ENCODE assay signal across 18 mouse cellular contexts in genomic region chr5:88829835-88830571, GRCm38 (mm10). TPM values are rescaled to one million over a fixed set of nuclear protein-coding genes. Genes with fewer than 3 reads are reported as not detected.
DNase-seq lines count a peak whose midpoint lies in the region; ATAC-seq and TF ChIP-seq lines count a peak whose summit lies in the region.
"Had no signal": no experiment of that assay in that cellular context is flagged by ENCODE, and none has a peak within 500 bp of the region (broad histone marks: within the 10 kb centered on the region; RNA-seq: fewer than 3 reads in every experiment).

No protein-coding gene starts in this region.

- ATAC-seq in forebrain, embryonic 14.5 days, result peak; percentile 76
- ATAC-seq in midbrain, postnatal 0 days (ENCODE audit: low FRiP score), result no peak
- ATAC-seq in monocyte, adult 5-6 weeks (replicated peaks; ENCODE audit: insufficient number of reproducible peaks, low FRiP score, low TSS enrichment, poor library complexity, severe bottlenecking), result no peak
- ATAC-seq: liver, embryonic 12.5 days had no signal

- H3K9me3 ChIP-seq in forebrain, embryonic 14.5 days (replicated peaks; ENCODE audit: control insufficient read depth, low read length), result no peaks in the 10 kb centered on the region
- H3K9me3 ChIP-seq in midbrain, postnatal 0 days (ENCODE audit: low read length), result no peaks in the 10 kb centered on the region
- H3K9me3 ChIP-seq: heart, embryonic 10.5 days; hindbrain, embryonic 12.5 days; limb, embryonic 12.5 days; liver, embryonic 12.5 days had no signal

- 40% methylated on average over 8 of the region's 8 CpGs for WGBS in forebrain, embryonic 14.5 days
- 42% methylated on average over 8 of the region's 8 CpGs for WGBS in midbrain, postnatal 0 days

- H3K36me3 ChIP-seq in forebrain, embryonic 14.5 days (ENCODE audit: control insufficient read depth, insufficient read depth, low read length), result no peaks in the 10 kb centered on the region
- H3K36me3 ChIP-seq in midbrain, postnatal 0 days (ENCODE audit: insufficient read depth, low read length), result no peaks in the 10 kb centered on the region
- H3K36me3 ChIP-seq: heart, embryonic 10.5 days; hindbrain, embryonic 12.5 days; limb, embryonic 12.5 days; liver, embryonic 12.5 days had no signal

- H3K4me1 ChIP-seq in forebrain, embryonic 14.5 days (ENCODE audit: control insufficient read depth, insufficient read depth, low read length), result peaks cover 4% of the 10 kb centered on the region; the same call in 1 of the 2 replicates
- H3K4me1 ChIP-seq in midbrain, postnatal 0 days (ENCODE audit: insufficient read depth, low read length), result no peaks in the 10 kb centered on the region
- H3K4me1 ChIP-seq: hindbrain, embryonic 12.5 days; limb, embryonic 12.5 days; liver, embryonic 12.5 days had no signal

- H3K4me2 ChIP-seq in forebrain, embryonic 14.5 days (ENCODE audit: low read length), result no peak overlapping the region
- H3K4me2 ChIP-seq in midbrain, postnatal 0 days (ENCODE audit: low read depth, low read length, poor library complexity, severe bottlenecking), result no peak overlapping the region
- H3K4me2 ChIP-seq: hindbrain, embryonic 12.5 days; limb, embryonic 12.5 days; liver, embryonic 12.5 days; lung, embryonic 14.5 days had no signal

- DNase-seq in layer of hippocampus, adult 18-20 months (ENCODE audit: low spot score in 2 of 2), result peak; percentile 22 to 81
- DNase-seq in layer of hippocampus, postnatal 25 days (ENCODE audit: extremely low spot score in 1 of 2, low spot score in 1 of 2), result no peak
- peak; percentile 52 for DNase-seq in forebrain, embryonic 14.5 days (ENCODE audit: low spot score)
- DNase-seq in layer of hippocampus, adult 9-11 months, result peak; percentile 76
- DNase-seq in midbrain, postnatal 0 days (ENCODE audit: low spot score), result no peak
- no peak for DNase-seq in urinary bladder, postnatal 14 days (ENCODE audit: low spot score)
- no peak for DNase-seq in cerebellum, postnatal 36 days
- DNase-seq: B cell, adult 2 months; cerebellum, adult 8-10 months; kidney, adult 9 months; lung, embryonic 14.5 days; lung, postnatal 4 days; retina, postnatal 1 day had no signal

- H3K9ac ChIP-seq in forebrain, embryonic 14.5 days (ENCODE audit: low read length), result no peak overlapping the region
- no peak overlapping the region for H3K9ac ChIP-seq in midbrain, postnatal 0 days (replicated peaks; ENCODE audit: low read length, poor library complexity, severe bottlenecking)
- H3K9ac ChIP-seq: hindbrain, embryonic 12.5 days; limb, embryonic 12.5 days; liver, embryonic 12.5 days; lung, embryonic 14.5 days had no signal

- TF ChIP-seq CTCF in midbrain, postnatal 0 days (IDR thresholded peaks at IDR 0.05), result peak; percentile 31

- no peak overlapping the region for H3K27ac ChIP-seq in forebrain, embryonic 14.5 days (ENCODE audit: low read depth, low read length)
- H3K27ac ChIP-seq in midbrain, postnatal 0 days (ENCODE audit: low read depth, low read length), result no peak overlapping the region
- H3K27ac ChIP-seq: heart, embryonic 10.5 days; hindbrain, embryonic 12.5 days; limb, embryonic 12.5 days; liver, embryonic 12.5 days had no signal

- H3K4me3 ChIP-seq in forebrain, embryonic 14.5 days (ENCODE audit: low read depth, low read length), result no peak overlapping the region
- no peak overlapping the region for H3K4me3 ChIP-seq in midbrain, postnatal 0 days (ENCODE audit: low read depth, low read length)
- H3K4me3 ChIP-seq: heart, embryonic 10.5 days; hindbrain, embryonic 12.5 days; limb, embryonic 12.5 days; liver, embryonic 12.5 days had no signal

- no peaks in the 10 kb centered on the region for H3K27me3 ChIP-seq in forebrain, embryonic 14.5 days (replicated peaks; ENCODE audit: control insufficient read depth, insufficient read depth, low read length)
- no peaks in the 10 kb centered on the region for H3K27me3 ChIP-seq in midbrain, postnatal 0 days (ENCODE audit: insufficient read depth, low read length)
- H3K27me3 ChIP-seq: hindbrain, embryonic 12.5 days; limb, embryonic 12.5 days; liver, embryonic 12.5 days had no signal

RNA-seq across cellular contexts. Expression of gene Slc4a4, which starts 56.6 kb away (rescaled TPM):
- 100 to 1,000 TPM; 125 to 128 TPM for total RNA-seq in layer of hippocampus, adult 18-20 months (2021)
- 100 to 1,000 TPM; 139 to 170 TPM for total RNA-seq in layer of hippocampus, postnatal 25 days (2021)
- polyA plus RNA-seq in forebrain, embryonic 14.5 days (2014; fragmentation: Nextera tagmentation; extraction: Ambion mirVana), result 0.98 and 2.2 TPM in 2 replicates
- 57.3 and 61.6 TPM in 2 replicates for total RNA-seq in midbrain, postnatal 0 days (2014; rRNA removed)
- polyA plus RNA-seq in midbrain, postnatal 0 days (2015; fragmentation: Nextera tagmentation; extraction: Ambion mirVana), result 16.7 and 17.4 TPM in 2 replicates
- total RNA-seq in monocyte, adult 5-6 weeks (2017), result not detected in 3 replicates

Comparison
In these comparisons a context has a peak if more than half of its experiments do, and no peak if none do; other contexts are left out.
1. DNase-seq: peak in layer of hippocampus, adult 18-20 months (2 of 2), forebrain, embryonic 14.5 days (single experiment) and layer of hippocampus, adult 9-11 months (single experiment); none in layer of hippocampus, postnatal 25 days (0 of 2), midbrain, postnatal 0 days (single experiment), urinary bladder, postnatal 14 days (single experiment) and cerebellum, postnatal 36 days (0 of 2).
2. RNA of gene Slc4a4, which starts 56.6 kb away (total RNA-seq): 139 to 170 TPM in layer of hippocampus, postnatal 25 days, 125 to 128 TPM in layer of hippocampus, adult 18-20 months and 57.3 to 61.6 TPM in midbrain, postnatal 0 days; not detected in monocyte, adult 5-6 weeks; every median in the first group is over 10 times any median in the second.